Mouse (Mus musculus): ENCODE results near the gene Rpgrip1l.

The Rpgrip1l gene

DNA sequence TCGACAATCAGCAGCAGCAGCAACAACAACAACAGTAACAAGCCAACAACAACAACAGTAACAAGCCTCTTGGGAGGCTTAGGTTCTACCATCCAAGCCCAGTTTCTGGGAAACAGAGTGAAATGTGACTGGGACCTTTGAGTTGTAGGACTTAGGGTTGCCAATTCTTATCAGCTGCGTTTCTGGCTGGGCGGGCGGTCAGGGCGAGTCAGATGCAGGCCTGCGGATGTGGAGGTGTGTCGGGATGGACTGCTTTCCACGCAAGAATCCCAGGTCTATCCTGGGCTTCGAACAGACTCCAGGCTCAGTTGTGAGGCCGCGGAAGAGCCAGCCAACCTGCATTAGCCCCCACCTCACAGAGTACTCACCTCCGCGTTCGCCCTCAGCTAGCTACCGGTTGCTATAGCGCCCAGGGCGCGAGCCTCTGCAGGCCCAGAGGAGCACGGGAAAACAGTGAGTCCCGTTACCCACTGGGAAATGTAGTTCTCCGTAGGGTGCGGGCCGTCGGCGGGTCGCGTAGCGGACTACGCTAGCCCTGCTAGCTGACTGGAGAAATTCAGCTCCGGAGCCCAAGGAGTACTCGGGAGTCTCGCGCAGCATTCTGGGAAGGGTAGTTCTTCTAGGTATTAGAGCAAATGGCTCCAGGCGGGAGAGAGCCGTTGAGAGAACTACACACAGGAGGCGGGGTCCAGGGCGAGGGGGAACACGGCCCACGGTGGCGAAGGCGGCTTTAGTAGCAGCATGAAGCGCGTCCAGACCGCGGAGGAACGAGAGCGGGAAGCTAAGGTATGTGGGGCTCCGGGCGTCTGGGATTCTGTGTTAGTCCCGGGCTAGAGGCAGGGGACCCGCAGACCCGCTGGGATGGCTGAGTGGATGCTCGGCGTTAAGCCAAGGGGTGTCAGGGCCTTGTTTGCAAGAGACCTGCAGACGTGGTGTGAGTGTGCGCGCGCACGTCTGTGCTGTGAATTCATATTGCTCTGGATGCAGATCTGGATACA is at the start of gene Rpgrip1l, which contains the start of gene Fto:
Gene Rpgrip1l (minus strand): TSS at position 428 of the 998 bp plus-strand sequence.
Gene Fto (plus strand): TSS at position 691 of the 998 bp plus-strand sequence.
- peak; percentile 99 for DNase-seq (ENCODE audit: low read depth, low spot score)

DNA sequence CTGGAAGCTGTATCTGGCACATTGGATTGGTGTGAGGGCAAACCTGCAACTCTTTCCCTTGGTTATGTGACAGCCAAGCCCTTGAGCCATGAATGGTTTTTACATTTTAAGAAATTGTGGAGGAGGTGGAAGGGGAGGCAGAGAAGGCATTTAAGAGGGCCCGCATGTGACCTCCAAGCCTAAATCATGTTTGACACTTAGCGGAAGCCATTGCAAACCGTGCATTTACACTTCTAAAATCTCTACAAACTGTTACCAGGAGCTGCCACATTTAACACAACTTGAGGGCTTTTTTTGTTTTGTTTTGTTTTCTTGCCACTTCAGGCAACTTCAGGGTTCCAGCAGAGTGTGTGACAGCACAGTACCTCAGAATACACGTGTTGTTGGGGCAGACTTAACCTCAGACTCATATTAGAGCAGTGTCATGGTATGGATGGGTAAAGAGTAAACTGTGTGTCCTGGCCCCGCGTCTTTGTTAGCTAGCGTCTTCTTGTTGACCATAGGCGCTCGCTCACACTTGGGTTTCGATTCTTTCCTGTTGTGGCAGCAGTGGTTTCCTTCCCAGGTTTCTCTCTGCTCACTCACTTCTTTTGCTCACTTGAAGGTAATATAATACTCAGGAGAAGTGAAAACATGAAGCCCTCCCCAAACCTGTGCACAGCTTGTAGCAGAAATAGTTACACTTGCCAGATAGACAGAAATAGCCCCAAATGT is 47.7 kb upstream of the Rpgrip1l start:
- DNase-seq (ENCODE audit: low read depth, low spot score) = no peak

- no peak for DNase-seq (ENCODE audit: low read depth, low spot score)
These were observed 46.4 kb upstream of the Rpgrip1l start for GRCm38 (mm10) chr8:91359511-91359910.

DNA sequence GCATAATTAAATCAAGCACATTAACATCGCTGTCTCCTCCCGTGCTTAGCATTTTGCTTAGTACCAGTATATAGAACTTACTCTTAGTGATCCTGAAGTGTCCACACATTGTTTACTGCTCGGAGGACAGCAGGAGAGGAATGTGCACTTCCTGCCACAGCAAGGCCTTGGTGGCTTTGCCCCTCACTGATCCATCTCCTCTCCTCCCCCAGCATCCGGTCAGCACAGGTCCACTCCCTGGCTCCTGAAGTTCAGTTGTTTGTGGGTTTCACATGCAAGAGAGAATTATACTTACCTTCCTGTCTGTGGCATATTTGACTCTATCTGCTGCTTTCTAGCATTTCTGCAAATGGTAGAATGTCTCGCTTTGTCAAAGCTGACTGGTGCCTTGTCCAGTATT is 45.0 kb upstream of the Rpgrip1l start:
- DNase-seq (ENCODE audit: low read depth, low spot score) = no peak

- DNase-seq (ENCODE audit: low read depth, low spot score) = no peak
These were observed 44.5 kb upstream of the Rpgrip1l start for GRCm38 (mm10) chr8:91357493-91358014.

DNA sequence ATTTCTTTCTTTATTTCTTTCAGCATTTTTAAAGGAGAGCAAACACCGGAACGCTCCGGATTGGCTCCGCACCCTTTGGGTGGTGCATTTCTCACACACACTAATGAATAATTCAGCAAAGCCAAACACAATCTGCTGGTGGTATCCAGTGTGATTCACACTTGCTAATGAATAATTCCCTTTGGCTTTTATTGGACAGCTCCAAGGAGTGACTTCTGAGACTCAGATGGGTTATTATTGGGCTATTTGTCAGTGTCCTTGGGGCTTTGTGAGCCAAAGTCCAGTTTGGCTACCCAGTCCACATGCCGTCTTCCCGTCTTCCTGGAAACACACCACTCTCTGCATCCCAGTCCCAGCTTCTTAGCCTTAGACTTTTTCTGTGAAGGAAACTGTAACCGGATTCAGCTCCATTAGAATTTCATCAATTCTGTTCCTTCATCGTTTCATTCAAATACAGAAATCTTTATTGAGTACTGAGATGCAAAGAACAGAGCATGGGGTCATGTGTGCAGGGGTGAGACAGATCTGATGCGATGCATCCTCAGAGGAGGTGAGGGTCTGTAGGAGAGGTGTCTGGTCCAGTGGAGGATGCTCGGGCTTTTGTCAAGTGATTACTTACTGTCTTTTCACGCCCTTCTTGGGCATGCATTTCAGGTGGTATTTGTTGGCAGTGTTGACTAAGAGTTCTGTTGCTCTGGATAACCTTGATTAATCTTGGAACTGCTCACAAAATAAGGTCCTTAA is 43.1 kb upstream of the Rpgrip1l start:
- DNase-seq (ENCODE audit: low read depth, low spot score) = no peak

- no peak for DNase-seq (ENCODE audit: low read depth, low spot score)
These were observed 42.3 kb upstream of the Rpgrip1l start for GRCm38 (mm10) chr8:91355301-91355905.

- no peak for DNase-seq (ENCODE audit: low read depth, low spot score)
These were observed 40.8 kb upstream of the Rpgrip1l start for GRCm38 (mm10) chr8:91353907-91354306.

- DNase-seq (ENCODE audit: low read depth, low spot score) = no peak
These were observed 40.0 kb upstream of the Rpgrip1l start for GRCm38 (mm10) chr8:91353062-91353461.

DNA sequence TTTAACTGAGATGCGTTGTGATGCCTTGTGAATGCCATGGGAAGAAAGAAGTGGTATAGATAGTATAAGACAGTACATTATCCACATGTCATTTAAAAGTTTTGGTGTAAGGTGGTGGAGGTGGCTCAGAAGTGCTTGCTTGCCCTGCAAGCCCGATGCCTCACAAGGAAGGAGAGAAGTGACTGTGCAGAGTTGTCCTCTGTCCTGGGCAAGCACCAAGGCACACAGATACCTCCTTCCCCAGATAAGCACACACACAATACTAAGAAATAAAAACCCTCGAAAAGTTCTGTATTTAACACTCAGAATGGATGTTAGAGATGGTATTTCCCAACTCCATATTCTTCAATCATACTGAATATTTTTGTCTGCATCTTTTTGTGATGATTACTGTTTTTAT is 39.5 kb upstream of the Rpgrip1l start:
- DNase-seq (ENCODE audit: low read depth, low spot score) = no peak

DNA sequence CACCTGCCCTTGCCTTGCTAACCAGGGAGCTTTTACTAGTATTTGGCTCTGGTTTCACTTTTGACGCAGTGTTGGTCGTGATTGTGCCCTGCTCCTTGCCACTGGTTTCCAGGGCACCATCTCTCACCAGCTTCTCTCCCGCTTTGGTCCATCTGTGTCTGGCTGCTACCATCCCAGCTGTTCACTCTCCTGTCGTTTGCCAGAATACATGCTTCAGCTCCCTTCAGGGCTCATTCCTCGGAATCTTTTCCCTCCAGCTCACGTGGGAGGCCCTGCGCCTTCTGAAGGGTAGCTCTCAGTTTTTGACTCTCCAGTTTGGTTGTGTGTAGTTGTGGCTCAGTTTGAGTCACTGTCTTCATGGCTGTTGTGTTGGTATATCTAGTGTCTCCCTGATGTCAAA is 37.6 kb upstream of the Rpgrip1l start:
- DNase-seq (ENCODE audit: low read depth, low spot score) = no peak

- no peak for DNase-seq (ENCODE audit: low read depth, low spot score)
These were observed 36.8 kb upstream of the Rpgrip1l start for GRCm38 (mm10) chr8:91349816-91350215.

GRCm38 (mm10) chr8:91347595-91347994 is 34.5 kb upstream of the Rpgrip1l start:
- no peak for DNase-seq (ENCODE audit: low read depth, low spot score)

GRCm38 (mm10) chr8:91347146-91347545 is 34.1 kb upstream of the Rpgrip1l start:
- no peak for DNase-seq (ENCODE audit: low read depth, low spot score)

DNA sequence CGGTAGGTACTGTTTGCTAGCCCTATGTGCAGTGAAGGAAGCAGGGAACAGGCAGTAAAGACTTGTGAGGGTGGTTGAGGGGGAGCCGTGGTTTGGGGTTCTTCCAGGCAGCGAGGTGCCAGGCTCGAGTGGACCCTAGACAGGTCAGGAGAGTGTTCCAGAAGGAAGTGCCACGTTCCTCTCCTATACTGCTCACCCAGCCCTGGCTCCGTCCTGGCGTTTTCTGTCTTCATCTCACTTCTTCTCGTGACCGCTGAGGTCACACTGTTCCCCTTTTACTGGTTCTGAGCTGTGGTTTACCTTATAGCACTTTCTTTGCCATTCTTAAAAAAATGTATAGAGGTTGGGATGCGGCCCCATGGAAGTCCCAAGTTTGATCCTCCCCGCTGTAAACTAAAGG is 31.6 kb upstream of the Rpgrip1l start:
- DNase-seq (ENCODE audit: low read depth, low spot score) = no peak

- no peak for DNase-seq (ENCODE audit: low read depth, low spot score)
These were observed 29.7 kb upstream of the Rpgrip1l start for GRCm38 (mm10) chr8:91342798-91343197.

- no peak for DNase-seq (ENCODE audit: low read depth, low spot score)
These were observed 29.1 kb upstream of the Rpgrip1l start for GRCm38 (mm10) chr8:91342196-91342595.

GRCm38 (mm10) chr8:91340746-91341145 is 27.7 kb upstream of the Rpgrip1l start:
- no peak for DNase-seq (ENCODE audit: low read depth, low spot score)

- DNase-seq (ENCODE audit: low read depth, low spot score) = no peak
These were observed 26.6 kb upstream of the Rpgrip1l start for GRCm38 (mm10) chr8:91339651-91340050.

DNA sequence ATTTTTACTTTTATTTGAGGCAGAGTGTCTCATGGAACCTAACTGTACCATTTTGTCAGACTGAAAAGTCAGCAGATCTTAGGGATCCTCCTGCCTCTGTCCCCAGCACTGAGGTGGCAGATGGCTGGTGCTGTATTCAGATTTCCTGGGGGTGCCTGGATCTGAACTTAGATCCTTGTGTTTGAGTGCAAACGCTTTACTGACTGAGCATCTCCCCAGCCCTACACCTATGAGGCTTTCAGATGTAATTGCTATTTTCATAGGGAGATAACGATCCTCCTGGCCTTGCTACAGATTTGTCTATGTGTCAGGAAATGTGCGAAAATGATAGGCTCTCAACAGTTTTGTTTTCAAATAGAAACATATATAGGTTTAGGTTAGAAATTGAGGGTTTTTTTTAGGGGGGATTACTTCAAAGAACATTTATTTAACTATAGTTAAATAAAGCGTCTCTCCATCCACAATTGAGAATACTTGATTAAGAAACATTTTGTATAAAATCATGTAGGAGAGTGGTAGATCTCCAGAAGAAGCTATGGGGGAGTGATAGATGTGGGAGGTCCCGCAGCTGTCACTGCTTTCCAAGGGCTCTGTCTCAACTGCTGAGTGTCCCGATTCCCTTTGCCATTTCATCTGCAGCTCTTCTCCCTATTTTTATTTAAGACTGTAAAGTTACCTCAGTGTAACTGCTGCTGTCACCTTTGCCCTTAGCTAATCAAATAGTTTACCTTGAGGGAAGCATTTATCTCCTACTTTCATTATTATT is 25.5 kb upstream of the Rpgrip1l start:
- no peak for DNase-seq (ENCODE audit: low read depth, low spot score)
